Mouse (Mus musculus) liver, embryonic 14.5 days (tissue): Measurements from ENCODE around the gene Ppt2.

Experiments
- CTCF ChIP-seq: IDR thresholded peaks from 2 replicates; pipeline ENCODE4 v1.5.1; 2016; ENCODE audit warnings: antibody characterized with exemption, low read depth, control low read depth
- EP300 ChIP-seq: IDR thresholded peaks from 2 replicates; pipeline ENCODE4 v1.6.1; 2016; ENCODE audit warnings: antibody characterized with exemption, low read depth

GRCm38 (mm10) chr17:34599891-34600290, 28.4 kb downstream of the Ppt2 start:
- no peak for TF ChIP-seq EP300
- TF ChIP-seq CTCF, result no peak
